Mouse (Mus musculus): Measurements from ENCODE around the gene Chd6.

The Chd6 gene

GRCm38 (mm10) chr2:161108933-161109371 is at the start of gene Chd6:
Chd6 (minus strand) TSS chr2:161109075.
- peak; percentile 100 for ATAC-seq (ENCODE audit: insufficient number of reproducible peaks, low FRiP score, low TSS enrichment)

GRCm38 (mm10) chr2:161150004-161150842 is 41.3 kb upstream of the Chd6 start:
- ATAC-seq (ENCODE audit: insufficient number of reproducible peaks, low FRiP score, low TSS enrichment) = no peak

- no peak for ATAC-seq (ENCODE audit: insufficient number of reproducible peaks, low FRiP score, low TSS enrichment)
Observed at GRCm38 (mm10) chr2:161148428-161149020, 39.6 kb upstream of the Chd6 start.

DNA sequence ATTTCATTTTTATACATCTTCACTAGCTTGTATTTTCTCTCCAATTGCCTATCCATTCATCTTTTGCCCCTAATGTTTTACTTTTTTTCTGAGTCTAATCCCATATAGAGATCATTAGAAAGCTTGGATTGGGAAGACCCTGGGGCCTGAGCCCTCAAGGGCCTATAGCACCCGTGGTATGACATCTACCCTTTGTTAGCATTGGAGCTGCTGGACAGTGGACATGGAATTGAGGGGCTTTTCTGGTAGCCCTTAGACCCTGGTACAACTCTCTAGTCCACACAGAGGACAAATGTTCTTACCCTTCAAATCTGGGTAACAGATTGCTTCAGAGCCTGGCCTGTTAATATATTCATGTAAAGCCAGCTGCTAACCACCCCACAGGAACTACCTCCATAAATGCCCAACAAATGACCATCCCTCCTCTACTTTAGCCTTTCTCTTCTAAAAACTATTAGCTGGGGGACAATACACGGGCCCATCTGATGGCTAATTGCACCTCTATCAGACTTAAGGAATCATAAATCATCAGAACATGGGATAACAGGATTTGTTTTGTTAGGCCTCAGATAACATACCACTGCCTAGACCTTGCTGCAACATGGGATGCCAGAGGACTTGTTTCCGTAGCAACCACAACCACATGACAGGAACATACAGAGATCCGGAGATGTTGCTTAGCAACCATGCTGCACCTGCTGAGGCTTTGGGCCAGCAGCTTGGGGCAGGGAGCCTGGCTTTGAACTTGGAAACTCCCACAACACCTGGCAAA is 39.0 kb upstream of the Chd6 start:
- no peak for ATAC-seq (ENCODE audit: insufficient number of reproducible peaks, low FRiP score, low TSS enrichment)

DNA sequence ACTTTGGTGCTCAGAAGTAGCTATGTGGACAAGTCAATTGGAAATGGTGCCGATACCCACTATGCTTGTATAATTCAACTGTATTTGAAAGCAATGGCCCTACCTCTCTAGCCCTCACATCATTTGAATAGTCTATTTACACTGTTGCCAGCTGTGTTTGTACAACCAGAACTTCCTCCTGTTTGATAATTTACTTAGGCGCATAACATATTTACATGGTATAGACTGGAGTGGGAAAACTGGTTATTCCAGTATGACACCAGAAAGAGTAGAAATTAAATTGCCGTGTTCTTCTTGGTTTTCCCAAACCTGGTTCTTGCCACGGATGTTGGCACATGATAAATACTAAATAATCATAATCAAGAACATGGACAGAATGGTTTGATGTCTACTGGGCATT is 35.9 kb upstream of the Chd6 start:
- ATAC-seq (ENCODE audit: insufficient number of reproducible peaks, low FRiP score, low TSS enrichment) = no peak

DNA sequence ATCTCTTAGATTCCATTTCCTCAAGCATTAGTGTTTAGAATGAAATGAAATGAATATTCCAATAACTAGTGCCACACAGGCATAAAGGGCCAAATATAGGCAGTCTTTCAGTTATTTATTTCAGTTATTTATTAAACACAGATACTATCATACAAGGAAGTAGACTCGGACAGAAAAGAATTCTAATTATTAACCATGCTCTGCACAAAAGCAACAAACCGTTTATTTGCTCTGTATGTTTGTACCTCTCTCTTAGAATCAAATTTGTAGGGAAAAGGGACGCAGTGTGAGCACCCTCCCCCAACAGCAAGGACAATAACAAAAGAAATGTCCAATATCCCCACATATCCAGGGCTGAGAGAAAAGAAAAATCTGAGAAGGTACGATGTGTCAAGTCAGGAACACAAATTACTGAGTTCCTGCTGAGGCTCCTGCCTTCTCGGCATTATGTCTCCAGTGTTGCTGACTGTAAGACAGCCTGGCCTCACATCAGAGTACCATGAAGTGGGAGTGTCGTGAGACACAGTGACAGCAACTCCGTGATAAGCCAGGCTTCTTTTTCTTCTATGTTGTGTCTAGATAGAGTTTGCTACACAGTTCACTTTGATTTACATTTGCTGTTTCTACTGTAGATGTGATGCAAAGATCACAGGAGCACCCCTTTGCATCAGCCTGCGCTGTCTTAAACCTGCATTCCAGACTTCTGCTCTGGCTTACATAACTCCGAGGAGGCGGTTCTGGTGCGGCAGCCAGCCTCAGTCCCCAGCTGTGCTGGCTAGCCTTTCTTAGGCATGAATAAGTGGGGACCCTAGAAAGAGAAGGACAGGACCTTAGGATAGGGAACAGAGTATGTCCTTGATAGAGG is 30.0 kb upstream of the Chd6 start:
- ATAC-seq (ENCODE audit: insufficient number of reproducible peaks, low FRiP score, low TSS enrichment) = no peak

DNA sequence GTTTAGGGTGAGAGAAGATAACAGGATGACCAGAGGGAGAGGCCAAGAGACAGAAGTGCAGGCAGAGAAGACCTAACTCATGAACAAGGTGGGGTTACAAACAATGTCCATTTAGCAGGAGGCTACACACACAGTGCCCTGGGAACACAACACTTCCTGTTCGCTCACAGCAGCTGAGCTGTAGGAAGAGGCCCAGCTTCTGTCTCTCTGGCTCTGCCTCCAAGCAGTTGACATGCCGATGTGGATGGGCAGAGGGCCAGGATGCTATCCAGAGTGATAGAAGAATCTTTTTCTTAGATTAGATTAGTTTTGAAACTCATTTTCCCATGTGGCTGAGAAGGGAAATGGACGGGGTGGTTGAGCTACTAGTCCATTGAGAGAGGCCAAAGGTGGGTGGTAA is 28.1 kb upstream of the Chd6 start:
- ATAC-seq (ENCODE audit: insufficient number of reproducible peaks, low FRiP score, low TSS enrichment) = no peak

DNA sequence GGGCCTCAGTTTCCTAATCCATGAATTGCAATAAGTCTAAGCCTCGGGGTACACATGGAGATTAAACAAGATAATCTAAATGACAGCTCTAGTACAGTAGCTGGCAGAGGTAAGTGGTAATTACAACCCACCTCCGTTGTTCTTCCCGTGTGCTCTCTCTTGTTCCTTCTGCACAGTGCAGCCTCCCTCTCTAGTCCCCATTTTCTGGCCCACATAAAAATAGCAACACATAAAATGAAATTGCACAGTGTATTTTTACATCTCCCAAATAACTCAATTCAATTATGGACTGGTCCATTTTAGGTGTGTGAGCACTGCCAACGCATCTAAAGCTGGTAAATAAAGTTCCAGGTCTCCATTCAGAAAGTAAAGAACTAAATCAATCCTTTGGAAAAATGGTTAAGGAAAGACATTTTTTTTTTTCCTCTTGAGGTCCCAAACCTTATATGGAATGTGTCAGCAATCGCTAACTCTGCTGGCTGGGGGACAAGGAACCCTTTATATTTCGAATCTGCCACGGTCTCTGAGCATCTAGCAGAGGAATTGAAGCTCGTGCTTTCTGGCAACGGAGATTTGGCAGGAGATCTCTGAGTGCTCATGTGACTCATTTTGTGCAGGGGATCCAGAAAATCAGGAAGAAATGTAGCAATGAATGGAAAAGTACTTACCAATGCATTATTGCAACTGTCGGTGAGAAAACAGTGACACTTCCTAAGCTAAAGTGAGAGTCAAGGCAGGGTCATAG is 19.7 kb upstream of the Chd6 start:
- no peak for ATAC-seq (ENCODE audit: insufficient number of reproducible peaks, low FRiP score, low TSS enrichment)

GRCm38 (mm10) chr2:161112011-161112410 is 3.1 kb upstream of the Chd6 start:
- no peak for ATAC-seq (ENCODE audit: insufficient number of reproducible peaks, low FRiP score, low TSS enrichment)

DNA sequence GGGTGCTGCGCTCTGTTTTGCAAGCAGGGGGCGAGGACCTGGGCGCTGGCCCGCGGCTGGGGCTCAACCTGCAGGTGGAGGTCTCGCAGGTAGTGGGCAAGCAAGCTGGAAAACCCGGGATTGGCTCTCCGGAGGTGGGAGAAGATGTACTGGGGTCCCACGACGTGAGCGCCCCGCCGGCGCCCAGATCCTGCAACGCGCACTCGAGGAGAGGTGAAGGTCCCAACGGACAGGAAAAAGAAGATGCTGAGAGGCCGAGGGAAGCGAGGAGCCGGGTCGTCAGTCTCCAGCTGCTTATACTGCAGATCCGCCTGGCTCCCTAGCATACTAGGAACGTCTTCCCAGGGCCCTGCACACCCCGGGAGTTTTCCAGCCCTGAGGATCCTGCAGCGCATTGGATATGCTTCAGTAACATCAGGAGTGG is 535 bp upstream of the Chd6 start:
- 0 out of 2 replicates have a peak, but pooled peaks have one; percentile 12 for ATAC-seq (ENCODE audit: insufficient number of reproducible peaks, low FRiP score, low TSS enrichment)

GRCm38 (mm10) chr2:161108085-161108927 is 569 bp downstream of the Chd6 start:
- ATAC-seq (ENCODE audit: insufficient number of reproducible peaks, low FRiP score, low TSS enrichment) = peak; percentile 13

DNA sequence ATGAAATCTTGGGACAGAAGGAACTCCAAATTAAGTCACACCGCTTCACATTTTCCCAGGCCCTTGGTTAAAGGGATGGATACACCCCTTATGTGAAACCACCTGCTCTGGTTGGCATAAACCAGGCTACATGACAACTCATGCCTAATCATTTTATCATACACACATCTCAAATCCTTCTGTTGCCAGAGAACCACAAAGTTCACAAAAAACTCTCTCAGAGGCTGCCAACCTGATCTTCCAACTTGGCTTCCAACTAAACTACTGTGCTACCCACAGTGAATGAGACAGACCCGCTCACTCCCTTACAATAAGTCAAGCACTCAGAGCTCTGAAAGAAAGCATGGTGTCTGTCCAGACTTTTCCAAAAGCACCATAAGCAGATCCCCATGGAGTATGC is 1.6 kb downstream of the Chd6 start:
- no peak for ATAC-seq (ENCODE audit: insufficient number of reproducible peaks, low FRiP score, low TSS enrichment)

DNA sequence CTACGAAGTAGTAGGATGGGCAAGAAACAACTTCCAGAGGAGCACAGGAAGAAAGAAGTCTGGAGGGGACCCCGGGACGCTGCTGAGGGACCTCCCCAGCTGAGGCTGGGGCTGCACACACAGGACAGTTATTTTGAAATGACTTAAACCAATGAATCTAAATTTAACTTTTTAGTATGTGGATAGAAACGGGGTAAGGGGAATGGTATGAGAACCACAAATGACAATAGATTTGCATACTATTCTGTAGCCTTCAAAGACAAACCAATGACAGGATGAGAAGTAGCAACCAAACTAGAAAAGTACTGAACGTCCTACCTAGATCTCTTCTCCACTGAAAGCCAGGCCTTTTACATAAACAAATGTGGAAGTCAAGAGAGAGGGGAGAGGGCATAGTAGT is 5.1 kb downstream of the Chd6 start:
- ATAC-seq (ENCODE audit: insufficient number of reproducible peaks, low FRiP score, low TSS enrichment) = no peak

DNA sequence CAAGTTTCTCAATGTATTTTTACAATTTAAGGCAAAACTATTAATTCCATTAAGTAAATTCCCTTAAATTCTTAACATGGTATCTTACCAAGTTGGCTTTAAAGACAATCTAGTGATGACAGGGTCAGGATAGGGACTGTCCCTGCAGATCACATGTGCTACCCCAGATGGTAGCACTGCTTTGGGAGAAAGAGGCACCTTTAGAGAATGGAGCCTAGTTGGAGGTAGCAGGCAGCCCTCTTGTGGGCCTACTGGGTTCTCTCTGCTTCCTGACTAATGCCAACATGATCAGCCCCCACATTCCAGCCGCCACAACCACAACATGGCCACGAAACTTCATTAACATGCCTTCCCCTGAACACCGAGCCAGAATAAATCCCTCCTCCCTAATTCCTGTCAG is 6.8 kb downstream of the Chd6 start:
- no peak for ATAC-seq (ENCODE audit: insufficient number of reproducible peaks, low FRiP score, low TSS enrichment)

DNA sequence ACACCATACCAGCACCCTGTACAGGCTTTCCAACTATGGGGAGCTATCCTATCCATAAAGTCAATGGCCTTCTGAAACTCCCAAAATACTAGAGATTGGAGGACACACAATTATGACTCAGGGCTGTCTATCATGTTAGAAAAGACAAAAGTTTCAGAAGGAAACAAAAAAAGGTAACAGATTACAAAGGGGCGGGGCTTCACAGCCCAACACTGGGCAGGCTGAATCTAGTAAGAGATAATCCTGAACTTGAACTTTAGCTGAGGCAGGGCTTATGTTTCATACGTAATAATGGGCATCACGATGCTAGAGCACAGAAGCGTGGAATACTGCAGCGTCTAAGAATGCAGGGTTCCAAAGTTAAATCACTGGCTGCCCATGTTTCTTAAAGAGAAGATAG is 11.1 kb downstream of the Chd6 start:
- ATAC-seq (ENCODE audit: insufficient number of reproducible peaks, low FRiP score, low TSS enrichment) = no peak

DNA sequence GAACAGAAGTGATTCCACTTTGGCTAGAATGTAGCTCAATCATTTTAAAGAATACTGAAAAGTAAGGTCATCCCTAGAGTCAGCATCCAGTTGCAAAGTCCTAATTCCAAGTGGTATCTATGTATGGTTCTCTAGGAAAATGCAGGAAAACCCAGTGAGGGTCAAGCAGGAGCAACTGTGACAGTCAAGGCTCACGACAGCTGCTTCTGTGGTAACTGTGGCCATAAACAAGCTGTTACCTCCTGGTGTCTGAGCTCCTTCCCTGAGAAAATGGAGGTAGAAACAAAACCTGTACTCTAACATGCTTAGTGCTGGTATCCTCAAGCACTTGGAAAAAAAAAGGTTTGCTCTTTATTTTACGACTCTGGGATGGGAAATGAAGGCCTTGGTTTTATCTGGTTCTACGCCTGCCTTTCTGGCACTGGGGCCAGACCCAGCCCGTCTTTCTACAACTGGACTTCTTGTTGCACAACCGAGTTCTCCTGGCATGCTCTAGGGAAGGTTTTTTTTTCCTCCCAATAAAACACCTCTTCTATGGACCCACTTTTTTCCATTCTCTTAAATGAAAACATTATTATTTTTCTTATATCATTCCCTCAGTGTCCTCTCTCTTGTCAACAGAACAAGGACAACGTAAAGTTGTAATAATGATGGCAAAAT is 18.0 kb downstream of the Chd6 start:
- no peak for ATAC-seq (ENCODE audit: insufficient number of reproducible peaks, low FRiP score, low TSS enrichment)

GRCm38 (mm10) chr2:161090200-161090599 is 18.7 kb downstream of the Chd6 start:
- peak; percentile 75; the same call in 1 of the 2 replicates for ATAC-seq (ENCODE audit: insufficient number of reproducible peaks, low FRiP score, low TSS enrichment)

GRCm38 (mm10) chr2:161078590-161078989 is 30.3 kb downstream of the Chd6 start:
- ATAC-seq (ENCODE audit: insufficient number of reproducible peaks, low FRiP score, low TSS enrichment) = no peak

All from cerebellum, adult (tissue).